Mouse (Mus musculus) intestine, embryonic 16.5 days (tissue): ENCODE data around the gene Mfsd10. TPM values are rescaled to one million over a fixed set of nuclear protein-coding genes. Genes with fewer than 3 reads are reported as not detected.

ENCODE experiments used
- ATAC-seq: fragments of 200-750 bp; cut with Nextera tagmentation; 2 replicates; pipeline ENCODE4 v1.8.0; 2017; ENCODE audit warnings: moderate TSS enrichment, moderate library complexity
- H3K27ac ChIP-seq: fragments of 300-500 bp; sonication (generic); 2 replicates; pipeline ENCODE4 v1.5.1; 2014; ENCODE audit warnings: mild to moderate bottlenecking, low read length
- H3K27me3 ChIP-seq: fragments of 300-500 bp; sonication (generic); replicated peaks from 2 replicates; pipeline ENCODE4 v1.6.1; 2014; ENCODE audit warnings: low read length, control low read depth, mixed read lengths; ENCODE audit not compliant: control insufficient read depth, insufficient read depth
- H3K36me3 ChIP-seq: fragments of 300-500 bp; sonication (generic); 2 replicates; pipeline ENCODE4 v1.6.1; 2014; ENCODE audit warnings: low read length, control low read depth; ENCODE audit not compliant: control insufficient read depth, insufficient read depth
- H3K4me1 ChIP-seq: fragments of 300-500 bp; sonication (generic); 2 replicates; pipeline ENCODE4 v1.6.1; 2014; ENCODE audit warnings: low read length, control low read depth, mixed read lengths; ENCODE audit not compliant: control insufficient read depth, insufficient read depth
- H3K4me2 ChIP-seq: fragments of 300-500 bp; sonication (generic); 2 replicates; pipeline ENCODE4 v1.6.1; 2014; ENCODE audit warnings: low read depth, low read length, control low read depth
- H3K4me3 ChIP-seq: fragments of 300-500 bp; sonication (generic); 2 replicates; pipeline ENCODE4 v1.5.1; 2014; ENCODE audit warnings: mild to moderate bottlenecking, low read length
- H3K9ac ChIP-seq: fragments of 300-500 bp; sonication (generic); 2 replicates; pipeline ENCODE4 v1.6.1; 2014; ENCODE audit warnings: low read depth, low read length
- H3K9me3 ChIP-seq: fragments of 300-500 bp; sonication (generic); 2 replicates; pipeline ENCODE4 v1.6.1; 2016; ENCODE audit warnings: low read length, control low read depth; ENCODE audit not compliant: control insufficient read depth
- WGBS: fragments of 180-500 bp; shearing (Covaris S2); extraction: QIAGEN DNeasy Blood & Tissue Kit; methylation state at CpG from one replicate; pipeline ENCODE4 v1.1.7; 2014; 5-methylcytosine and 5-hydroxymethylcytosine counted together
- polyA plus RNA-seq: library from polyadenylated mRNA; unstranded; fragments of >200 nt; fragmentation: Nextera tagmentation; extraction: Ambion mirVana; gene quantifications from 2 replicates; pipeline ENCODE4 v1.2.1, GENCODE M21; 2015

Gene Mfsd10
- 116 and 118 TPM in 2 replicates for polyA plus RNA-seq

GRCm38 (mm10) chr5:34636481-34637287, at the start of gene Mfsd10:
Gene Mfsd10, minus strand, starts transcription at chr5:34637212.
- Histone ChIP-seq H3K9ac (peak within 1 kb of the TSS; percentile 83), H3K4me3 (peak within 1 kb of the TSS; percentile 76), H3K27ac (peak within 1 kb of the TSS; percentile 91), H3K4me1 (peaks cover 18% of the 10 kb centered on the region), H3K27me3 (no peaks in the 10 kb centered on the region), H3K9me3 (no peaks in the 10 kb centered on the region), H3K36me3 (peaks cover 21% of the 10 kb centered on the region), H3K4me2 (peak within 1 kb of the TSS; percentile 96)
- 1% methylated on average over 48 of the region's 48 CpGs for WGBS
- peak; percentile 90 for ATAC-seq

- Histone ChIP-seq H3K27me3 (no peaks in the 10 kb centered on the region), H3K4me2 (no peak overlapping the region), H3K36me3 (no peaks in the 10 kb centered on the region), H3K4me1 (no peaks in the 10 kb centered on the region), H3K4me3 (no peak overlapping the region), H3K27ac (no peak overlapping the region), H3K9me3 (no peaks in the 10 kb centered on the region), H3K9ac (no peak overlapping the region)
- ATAC-seq, result no peak
- WGBS, result 83% methylated on average over 4 of the region's 4 CpGs
Observed at GRCm38 (mm10) chr5:34670280-34670679, 33.3 kb upstream of the Mfsd10 start.

- Histone ChIP-seq H3K27ac (no peak overlapping the region), H3K9me3 (no peaks in the 10 kb centered on the region), H3K9ac (no peak overlapping the region), H3K36me3 (no peaks in the 10 kb centered on the region), H3K27me3 (no peaks in the 10 kb centered on the region), H3K4me2 (no peak overlapping the region), H3K4me3 (no peak overlapping the region), H3K4me1 (no peaks in the 10 kb centered on the region)
- 86% methylated on average over 2 of the region's 2 CpGs for WGBS
- ATAC-seq, result no peak
Observed at GRCm38 (mm10) chr5:34669493-34669892, 32.5 kb upstream of the Mfsd10 start.

GRCm38 (mm10) chr5:34663231-34663630, 26.2 kb upstream of the Mfsd10 start:
- ATAC-seq, result no peak
- WGBS, result 80% methylated on average over 2 of the region's 2 CpGs
- 0 out of 2 replicates have a peak, but pooled peaks cover 5% of the 10 kb centered on the region for H3K4me1 ChIP-seq

GRCm38 (mm10) chr5:34661909-34662308, 24.9 kb upstream of the Mfsd10 start:
- Histone ChIP-seq H3K4me1 (0 out of 2 replicates have a peak, but pooled peaks cover 5% of the 10 kb centered on the region), H3K9ac (no peak overlapping the region), H3K36me3 (no peaks in the 10 kb centered on the region), H3K9me3 (no peaks in the 10 kb centered on the region), H3K27me3 (no peaks in the 10 kb centered on the region), H3K4me3 (no peak overlapping the region), H3K27ac (no peak overlapping the region), H3K4me2 (no peak overlapping the region)
- ATAC-seq, result no peak
- WGBS, result 77% methylated on average over 4 of the region's 4 CpGs

More at GRCm38 (mm10) chr5:34663231-34663630, 26.2 kb upstream of the Mfsd10 start:
- Histone ChIP-seq H3K27ac (no peak overlapping the region), H3K27me3 (no peaks in the 10 kb centered on the region), H3K36me3 (no peaks in the 10 kb centered on the region), H3K4me3 (no peak overlapping the region), H3K4me2 (no peak overlapping the region), H3K9me3 (no peaks in the 10 kb centered on the region), H3K9ac (no peak overlapping the region)

GRCm38 (mm10) chr5:34660591-34661130, 23.6 kb upstream of the Mfsd10 start:
- H3K36me3 ChIP-seq, result no peaks in the 10 kb centered on the region
- H3K4me3 ChIP-seq, result peak overlapping the region; percentile 71
- no peaks in the 10 kb centered on the region for H3K27me3 ChIP-seq
- no peak for ATAC-seq
- H3K4me1 ChIP-seq, result 0 out of 2 replicates have a peak, but pooled peaks cover 5% of the 10 kb centered on the region
- H3K9ac ChIP-seq, result peak overlapping the region; percentile 69
- peak overlapping the region; percentile 87 for H3K27ac ChIP-seq
- WGBS, result under 1% methylated on average over 56 of the region's 57 CpGs
- peak overlapping the region; percentile 73 for H3K4me2 ChIP-seq
- H3K9me3 ChIP-seq, result no peaks in the 10 kb centered on the region

- peak; percentile 100 for ATAC-seq
- under 1% methylated on average over 60 of the region's 60 CpGs for WGBS
- H3K4me1 ChIP-seq, result 0 out of 2 replicates have a peak, but pooled peaks cover 5% of the 10 kb centered on the region
Observed at GRCm38 (mm10) chr5:34659686-34660590, 22.9 kb upstream of the Mfsd10 start, which contains the start of the genes Nop14 and Grk4. Gene Nop14, minus strand, starts transcription at chr5:34660148. Gene Grk4, plus strand, starts transcription at chr5:34660379.

GRCm38 (mm10) chr5:34657556-34657955, 20.5 kb upstream of the Mfsd10 start:
- no peak overlapping the region for H3K4me3 ChIP-seq
- H3K9ac ChIP-seq, result no peak overlapping the region
- H3K4me1 ChIP-seq, result 0 out of 2 replicates have a peak, but pooled peaks cover 5% of the 10 kb centered on the region
- no peaks in the 10 kb centered on the region for H3K9me3 ChIP-seq
- 81% methylated on average over 8 of the region's 8 CpGs for WGBS
- H3K27me3 ChIP-seq, result no peaks in the 10 kb centered on the region
- H3K27ac ChIP-seq, result no peak overlapping the region
- no peak for ATAC-seq
- 0 out of 2 replicates have a peak, but pooled peaks cover 3% of the 10 kb centered on the region for H3K36me3 ChIP-seq
- H3K4me2 ChIP-seq, result no peak overlapping the region

More at GRCm38 (mm10) chr5:34659686-34660590, 22.9 kb upstream of the Mfsd10 start, which contains the start of the genes Nop14 and Grk4:
- peak within 1 kb of the TSS; percentile 72 for H3K9ac ChIP-seq
- H3K4me3 ChIP-seq, result peak within 1 kb of the TSS; percentile 79
- H3K27ac ChIP-seq, result peak within 1 kb of the TSS; percentile 87
- peak within 1 kb of the TSS; percentile 75 for H3K4me2 ChIP-seq
- H3K27me3 ChIP-seq, result no peaks in the 10 kb centered on the region
- H3K36me3 ChIP-seq, result 0 out of 2 replicates have a peak, but pooled peaks cover 3% of the 10 kb centered on the region
- H3K9me3 ChIP-seq, result no peaks in the 10 kb centered on the region
